Mouse (Mus musculus): ENCODE measurements around the gene Tmem102. TPM values are rescaled to one million over a fixed set of nuclear protein-coding genes. Genes with fewer than 3 reads are reported as not detected.

Tmem102 gene
- total RNA-seq, 2 experiments from 2014 or later, result 0.41 to 0.56 TPM

DNA sequence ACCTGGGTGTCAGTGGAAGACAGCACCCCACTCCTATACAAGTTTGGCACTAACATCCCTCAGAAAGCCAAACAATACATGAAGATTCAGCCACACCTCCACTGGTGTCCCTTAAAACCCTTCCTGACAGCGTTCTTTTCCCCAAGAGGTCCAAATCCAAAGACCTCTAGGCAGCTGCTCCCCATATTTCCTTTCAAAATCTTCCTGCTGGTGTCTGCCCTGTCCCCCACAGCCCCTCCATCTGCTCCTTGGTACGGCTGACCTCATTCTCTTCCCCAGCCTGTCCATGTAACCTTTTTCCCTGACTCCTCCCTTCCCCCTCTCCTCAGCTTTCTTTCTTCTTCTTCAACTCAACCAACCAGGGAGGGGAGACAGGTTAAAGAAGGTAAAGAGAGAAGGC lies 18.0 kb upstream of the Tmem102 start:
- intact Hi-C loops (cut with DNase I), result loop anchor here (5.0 kb wide), 1 partner anchor 44 kb away; no protein-coding TSS in a partner anchor
- DNase-seq, result no peak

DNA sequence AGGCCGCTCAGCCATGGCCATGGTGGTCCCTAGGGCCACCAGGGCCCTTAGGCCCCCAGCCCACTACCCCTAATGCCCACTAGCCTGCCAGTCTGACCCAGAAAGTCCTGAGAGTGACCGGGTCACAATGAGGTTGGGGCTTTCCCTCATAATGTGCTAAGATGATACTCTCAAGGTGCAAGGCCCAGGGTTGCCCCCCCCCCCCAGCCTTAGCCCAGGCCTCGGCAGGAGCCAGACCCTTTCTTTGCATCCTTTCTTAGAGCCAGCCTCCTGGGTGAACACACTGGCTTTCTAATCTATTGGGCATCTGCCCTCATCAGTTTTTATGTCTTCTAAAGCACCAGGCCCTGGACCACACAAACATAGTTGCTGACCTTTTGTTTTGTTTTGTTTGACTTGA lies 16.7 kb upstream of the Tmem102 start, which contains the start of gene Spem1:
TSS of gene Spem1 (minus strand) at position 101 of the 400 bp plus-strand sequence.
- intact Hi-C loops (cut with DNase I), result loop anchor here (5.0 kb wide), 1 partner anchor 45 kb away; no protein-coding TSS in a partner anchor
- DNase-seq, result no peak

DNA sequence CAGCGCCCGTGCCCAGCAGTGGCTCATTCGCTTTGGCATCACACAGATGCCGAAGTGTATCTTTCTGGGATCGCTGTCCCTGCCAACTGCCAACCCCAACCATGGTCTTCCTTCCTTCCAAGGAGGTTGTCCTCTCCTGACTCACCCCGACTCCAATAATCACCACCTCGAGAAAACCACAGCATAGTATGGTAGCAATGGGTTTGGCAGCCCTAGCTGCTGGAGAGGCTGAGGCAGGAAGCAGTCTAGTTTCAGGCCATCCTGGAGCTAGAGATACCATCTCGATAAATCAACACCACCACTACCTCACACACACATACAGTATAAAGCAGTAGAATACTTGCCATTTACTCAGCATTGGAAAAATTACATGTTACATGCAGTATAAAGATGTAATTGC lies 13.4 kb upstream of the Tmem102 start:
- DNase-seq, result no peak
- intact Hi-C loops (cut with DNase I), result no loop called here

DNA sequence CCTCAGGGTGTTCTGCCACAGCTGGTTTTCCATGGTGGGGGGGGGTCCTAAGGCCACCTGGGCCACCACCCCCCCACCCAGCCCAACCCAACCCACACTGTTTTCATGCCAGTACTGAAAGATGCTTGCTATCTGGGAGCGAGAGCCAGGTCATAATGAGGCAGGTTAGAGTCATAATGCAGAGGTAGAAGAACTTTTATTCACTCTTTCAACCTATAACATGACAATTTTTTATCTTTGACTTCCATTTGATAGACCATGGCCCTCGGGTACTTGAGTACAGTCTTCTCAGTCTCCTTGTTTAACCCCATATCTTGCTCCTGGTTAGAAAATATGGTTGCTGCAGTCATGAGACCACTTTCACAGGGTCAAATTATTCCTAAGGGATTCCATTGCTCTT lies 12.9 kb upstream of the Tmem102 start, which contains the start of gene Spem2:
TSS of gene Spem2 (minus strand) at position 101 of the 400 bp plus-strand sequence.
- no peak for DNase-seq
- intact Hi-C loops (cut with DNase I), result no loop called here

DNA sequence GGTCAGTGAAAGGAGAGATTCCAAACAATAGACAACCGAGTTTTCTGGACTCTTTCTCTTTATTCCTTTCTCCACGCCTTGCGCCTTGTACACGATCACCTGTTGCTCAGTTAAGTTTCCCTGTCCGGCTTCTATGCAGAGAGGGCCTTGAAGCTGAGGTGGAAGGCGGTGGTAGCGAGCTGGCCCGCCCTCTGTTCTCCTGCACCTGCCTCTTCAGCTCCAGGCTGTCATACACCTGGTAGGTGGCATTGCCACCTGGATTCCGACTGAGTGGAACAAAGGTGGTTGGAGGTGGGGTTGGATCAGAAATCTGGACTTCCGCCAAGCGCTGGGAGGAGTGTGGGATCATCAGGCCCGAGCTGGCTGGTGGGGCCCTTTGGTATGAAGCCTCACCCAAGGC lies 11.1 kb upstream of the Tmem102 start:
- intact Hi-C loops (cut with DNase I), result no loop called here
- DNase-seq, result no peak

DNA sequence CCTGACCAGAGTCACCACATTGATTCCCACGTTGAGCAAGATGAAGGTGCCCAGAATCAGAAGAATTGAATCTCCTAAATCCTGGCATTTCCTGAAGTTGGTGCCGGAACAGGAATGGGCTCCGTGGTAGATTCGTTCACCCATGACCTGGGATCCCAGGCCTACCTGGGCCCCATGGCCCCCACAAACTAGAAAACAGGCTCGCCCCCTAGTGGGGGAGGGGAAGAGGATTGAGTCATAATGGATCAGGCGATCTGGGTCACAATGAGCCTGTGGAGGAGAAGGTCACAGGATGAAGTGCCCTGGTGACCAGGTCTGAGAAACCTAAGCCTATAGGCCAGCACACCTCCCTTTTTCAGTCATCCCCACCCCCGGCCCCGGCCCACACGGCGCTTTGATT lies 9.7 kb upstream of the Tmem102 start, which contains the start of gene Gm39566:
TSS of gene Gm39566 (minus strand) at position 144 of the 400 bp plus-strand sequence.
- no peak for DNase-seq
- intact Hi-C loops (cut with DNase I), result no loop called here

DNA sequence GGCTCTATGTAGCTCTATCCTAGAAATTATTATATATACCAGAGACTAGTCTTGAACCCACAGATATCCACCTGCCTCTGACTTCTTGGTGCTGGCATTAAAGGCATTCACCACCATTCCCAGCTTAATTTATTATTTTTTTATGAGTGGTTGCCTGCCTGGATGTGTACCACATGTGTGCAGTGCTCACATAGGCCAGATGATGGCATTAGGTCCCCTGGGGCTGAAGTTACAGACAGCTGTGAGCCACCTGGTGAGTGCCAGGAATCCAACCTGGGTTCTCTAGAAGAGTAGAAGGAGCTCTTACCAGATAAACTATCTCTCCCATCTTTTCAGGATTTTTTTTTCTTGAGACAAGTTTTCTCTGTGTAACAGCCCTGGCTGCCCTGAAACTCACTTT lies 4.9 kb upstream of the Tmem102 start:
- intact Hi-C loops (cut with DNase I), result no loop called here
- DNase-seq, result no peak

DNA sequence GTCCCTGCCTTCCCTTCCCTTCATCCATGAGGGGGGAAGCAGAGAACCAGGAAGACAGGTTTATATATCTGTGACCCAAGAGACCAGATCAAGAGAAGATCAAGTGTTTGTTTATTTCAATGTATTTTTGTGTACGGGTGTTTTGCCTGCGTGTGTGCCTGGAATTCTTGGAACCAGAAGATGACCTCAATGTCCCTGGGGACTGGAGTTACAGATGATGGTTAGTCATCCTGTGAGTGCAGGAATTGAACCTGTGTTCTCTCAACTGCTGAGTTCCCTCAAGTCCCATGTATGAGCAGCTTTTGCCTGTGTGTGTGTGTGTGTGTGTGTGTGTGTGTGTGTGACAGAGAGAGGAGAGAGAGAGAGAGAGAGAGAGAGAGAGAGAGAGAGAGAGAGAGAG lies 2.2 kb upstream of the Tmem102 start:
- intact Hi-C loops (cut with DNase I), result no loop called here
- DNase-seq, result no peak

DNA sequence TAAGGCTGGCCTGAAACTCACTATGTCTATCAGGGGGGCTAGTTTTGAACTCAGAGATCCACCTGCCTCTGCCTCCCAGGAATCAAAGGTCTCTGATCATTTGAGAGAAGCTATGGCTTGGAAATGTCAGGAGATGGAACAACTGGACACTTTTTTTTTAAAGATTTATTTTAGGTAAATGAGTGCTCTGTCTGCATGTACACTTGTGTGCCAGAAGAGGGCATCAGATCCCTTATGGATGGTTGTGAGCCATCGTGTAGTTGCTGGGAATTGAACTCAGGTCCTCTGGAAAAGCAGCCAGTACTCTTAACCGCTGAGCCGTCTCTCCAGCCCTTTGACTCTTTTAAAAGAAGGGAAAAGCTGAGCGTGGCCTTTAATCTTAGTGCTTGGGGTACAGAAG lies 954 bp upstream of the Tmem102 start:
- intact Hi-C loops (cut with DNase I), result no loop called here
- DNase-seq, result no peak

DNA sequence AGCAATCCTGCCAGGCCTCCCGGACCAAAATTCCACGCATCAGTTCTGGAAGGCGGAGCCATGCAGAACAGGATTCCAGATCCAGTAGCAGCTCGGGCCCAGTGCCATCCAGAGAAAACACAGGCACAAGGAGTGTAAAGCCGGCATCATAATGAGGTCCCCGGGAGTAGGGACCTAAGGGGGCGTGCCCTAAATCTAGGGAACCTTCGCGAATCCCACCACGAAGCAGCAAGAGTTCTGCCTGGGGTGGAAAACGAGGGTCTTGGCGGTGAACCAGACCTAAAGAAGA lies 828 bp downstream of the Tmem102 start:
- intact Hi-C loops (cut with DNase I), result loop anchor here (5.0 kb wide), 1 partner anchor 122 kb away; the partner anchor contains the start of gene Senp3
- DNase-seq, result peak; percentile 23 to 41

DNA sequence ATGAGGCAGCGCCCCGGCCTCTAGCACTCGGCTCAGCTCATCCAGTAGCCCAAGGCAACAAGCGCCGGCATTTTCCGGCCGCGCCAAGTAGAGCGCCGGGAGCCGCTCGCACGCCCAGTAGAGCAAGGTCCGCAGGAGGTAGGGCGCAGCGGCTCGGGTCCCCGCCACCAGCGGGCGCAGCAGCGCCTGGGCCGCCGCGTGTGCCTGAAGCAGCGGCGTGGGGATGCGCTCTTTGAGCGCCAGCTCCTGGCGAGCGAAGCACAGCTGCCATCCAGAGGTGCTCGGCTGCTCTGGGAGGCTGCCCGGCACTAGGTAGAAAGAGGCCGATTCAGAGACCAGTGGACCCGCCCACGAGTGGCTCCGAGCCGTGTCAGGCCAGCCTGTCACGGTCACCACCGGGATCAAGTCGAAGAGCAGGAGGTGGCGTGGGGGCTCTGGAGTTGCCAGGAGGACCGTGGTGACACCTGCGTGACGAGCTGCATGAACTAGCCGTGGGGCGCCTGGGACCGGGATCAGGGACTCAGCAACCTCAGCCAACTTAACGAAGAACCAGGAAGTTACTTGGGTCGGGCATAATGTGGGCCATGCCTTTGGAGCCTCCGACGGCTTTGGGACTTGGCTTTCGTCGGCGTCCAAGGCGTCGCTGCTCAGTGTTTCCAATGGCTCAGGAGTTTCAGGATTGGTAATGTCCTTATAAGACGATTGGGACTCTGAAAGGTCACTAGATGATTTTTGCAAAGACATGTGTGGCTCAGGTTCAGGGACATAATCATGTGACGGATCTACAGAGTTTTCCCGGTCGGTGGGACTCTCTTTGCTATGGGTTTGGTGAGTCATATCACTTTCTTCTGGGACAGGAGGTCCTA lies 1.4 kb downstream of the Tmem102 start:
- intact Hi-C loops (cut with DNase I), result loop anchor here (2.0 to 5.0 kb wide), 5 partner anchors 31 to 122 kb away; partner anchors contain the start of genes Polr2a and Senp3
- DNase-seq, result peak; percentile 78 to 82

DNA sequence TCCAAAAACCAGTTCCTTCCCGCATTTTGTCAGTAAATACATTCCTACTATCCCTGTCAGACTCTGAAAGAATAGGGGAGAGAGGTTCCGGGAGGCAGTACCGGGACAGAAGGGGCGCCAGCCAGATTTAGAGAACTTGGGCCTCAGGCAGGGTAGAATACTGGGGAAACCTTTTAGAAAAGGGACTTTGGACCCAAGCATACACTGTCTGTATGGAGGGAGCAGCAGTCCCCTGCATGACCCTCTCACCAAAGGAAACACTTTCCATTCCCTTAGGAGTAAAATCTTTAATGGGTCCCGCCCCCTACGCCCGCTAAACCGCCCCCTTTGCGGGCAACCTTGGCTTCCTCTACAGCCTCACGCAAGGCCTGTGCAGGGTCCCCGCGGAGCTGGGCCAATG lies 2.1 kb downstream of the Tmem102 start:
- DNase-seq, result no peak
- intact Hi-C loops (cut with DNase I), result loop anchor here (2.0 to 5.0 kb wide), 5 partner anchors 31 to 121 kb away; partner anchors contain the start of genes Polr2a and Senp3

DNA sequence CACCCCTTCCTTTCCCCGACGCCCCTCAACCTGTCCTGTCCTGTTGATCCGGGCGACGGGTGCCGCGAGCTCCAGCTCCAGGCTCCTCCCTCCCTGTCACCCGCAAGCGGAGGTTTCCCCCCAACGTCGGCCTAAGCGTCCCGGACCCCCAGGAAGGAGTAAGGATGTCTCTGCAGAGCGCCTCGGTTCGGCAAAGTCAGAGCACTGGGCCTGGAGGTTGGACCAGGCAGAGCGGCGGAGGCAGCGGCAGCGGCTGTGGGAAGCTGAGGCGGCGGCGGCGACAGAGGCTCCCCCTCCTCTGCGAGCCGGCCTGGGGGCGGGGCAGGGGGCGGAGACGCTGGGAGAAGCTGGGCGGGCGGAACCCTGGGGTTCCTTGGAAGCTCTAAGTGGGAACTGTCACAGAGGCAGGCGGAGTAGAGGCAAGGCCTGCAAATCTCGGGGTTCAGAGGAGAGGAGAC lies 2.7 kb downstream of the Tmem102 start:
- DNase-seq, result peak; percentile 92
- intact Hi-C loops (cut with DNase I), result loop anchor here (2.0 to 5.0 kb wide), 5 partner anchors 32 to 120 kb away; partner anchors contain the start of genes Polr2a and Senp3

DNA sequence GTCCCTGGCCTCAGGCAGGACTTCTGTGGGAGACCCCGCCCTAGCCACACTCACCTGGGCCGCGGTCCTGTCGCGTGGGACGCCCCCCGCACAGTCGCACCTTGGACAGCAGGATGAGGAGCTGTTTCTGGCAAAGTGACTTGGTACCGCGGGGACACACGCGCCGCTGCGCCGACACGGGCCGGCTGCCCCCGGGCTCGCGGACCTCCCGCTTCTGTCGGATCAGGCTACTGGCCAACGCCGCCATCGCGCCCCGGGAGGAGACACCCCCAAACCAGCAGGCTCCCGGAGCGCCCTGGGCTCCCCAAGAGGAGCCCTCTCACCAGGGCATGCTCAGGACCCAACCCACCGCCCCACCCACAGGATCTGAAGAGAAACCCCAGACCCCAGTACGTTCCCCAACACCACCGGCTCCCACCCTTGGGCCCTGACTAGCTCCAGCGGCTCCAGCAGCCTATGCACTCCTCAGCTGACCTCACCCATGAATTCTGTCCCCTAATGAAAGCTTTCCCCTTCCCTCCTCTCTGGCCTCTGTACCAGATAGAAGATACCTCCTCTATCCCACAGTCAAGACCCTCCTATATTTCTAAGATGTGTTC lies 3.9 kb downstream of the Tmem102 start, which contains the start of gene Fgf11:
TSS of gene Fgf11 (minus strand) at position 479 of the 599 bp plus-strand sequence.
- DNase-seq, result no peak
- intact Hi-C loops (cut with DNase I), result loop anchor here (5.0 kb wide), 1 partner anchor 119 kb away; the partner anchor contains the start of gene Senp3

DNA sequence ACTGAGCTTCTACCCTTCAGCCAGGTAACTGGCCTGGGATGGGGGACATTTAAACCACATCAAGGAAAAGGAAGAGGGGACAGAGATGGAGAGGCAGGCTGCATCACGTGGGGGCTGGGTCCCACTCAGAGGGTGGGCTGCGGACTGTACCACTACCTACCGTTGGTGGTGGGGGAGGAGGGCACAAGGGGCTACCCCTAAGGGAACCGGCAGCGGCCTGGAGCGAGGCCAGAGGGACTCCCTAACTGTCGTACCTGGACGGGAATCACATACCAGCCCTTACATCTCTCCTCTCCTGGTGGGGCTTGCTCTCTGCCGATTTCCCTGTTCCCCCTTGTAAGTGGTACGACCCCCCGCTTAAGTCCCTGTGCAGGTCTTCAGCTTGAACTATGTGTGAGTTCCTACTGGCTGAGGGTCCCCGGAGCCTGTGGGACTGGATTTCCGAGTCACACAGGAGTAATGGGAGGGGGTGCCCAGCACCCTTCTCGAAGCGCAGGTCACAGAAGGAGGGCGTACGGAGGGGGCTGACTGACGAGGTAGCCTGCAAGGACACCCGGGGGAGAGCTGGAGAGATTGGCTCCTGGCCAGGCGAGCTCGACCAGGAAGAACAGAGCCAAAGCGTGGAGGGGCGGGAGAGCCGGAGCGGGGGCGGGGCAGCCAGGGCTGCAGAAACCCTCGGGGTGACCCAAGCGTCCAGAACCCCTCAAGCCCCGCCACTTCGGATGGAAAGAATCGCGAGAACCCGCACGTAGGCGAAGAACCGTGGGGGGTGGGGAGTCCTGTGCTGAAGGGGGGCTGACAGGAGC lies 4.8 kb downstream of the Tmem102 start:
- intact Hi-C loops (cut with DNase I), result loop anchor here (5.0 kb wide), 1 partner anchor 118 kb away; the partner anchor contains the start of gene Senp3
- peak; percentile 47 to 48 for DNase-seq

DNA sequence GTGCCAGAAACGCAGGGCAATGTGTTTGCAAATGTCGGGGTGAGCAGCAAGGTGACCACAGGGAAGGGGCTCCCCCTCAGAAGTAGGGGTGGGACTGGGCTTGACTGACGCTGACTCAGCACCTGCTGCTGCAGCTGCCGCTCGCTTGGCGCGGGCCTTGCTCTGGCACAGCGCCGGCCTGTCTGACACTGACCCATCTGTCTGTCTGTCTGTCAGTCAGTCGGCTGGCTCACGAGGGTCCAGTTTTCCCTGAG lies 5.4 kb downstream of the Tmem102 start:
- intact Hi-C loops (cut with DNase I), result loop anchor here (5.0 kb wide), 1 partner anchor 118 kb away; the partner anchor contains the start of gene Senp3
- DNase-seq, result no peak

DNA sequence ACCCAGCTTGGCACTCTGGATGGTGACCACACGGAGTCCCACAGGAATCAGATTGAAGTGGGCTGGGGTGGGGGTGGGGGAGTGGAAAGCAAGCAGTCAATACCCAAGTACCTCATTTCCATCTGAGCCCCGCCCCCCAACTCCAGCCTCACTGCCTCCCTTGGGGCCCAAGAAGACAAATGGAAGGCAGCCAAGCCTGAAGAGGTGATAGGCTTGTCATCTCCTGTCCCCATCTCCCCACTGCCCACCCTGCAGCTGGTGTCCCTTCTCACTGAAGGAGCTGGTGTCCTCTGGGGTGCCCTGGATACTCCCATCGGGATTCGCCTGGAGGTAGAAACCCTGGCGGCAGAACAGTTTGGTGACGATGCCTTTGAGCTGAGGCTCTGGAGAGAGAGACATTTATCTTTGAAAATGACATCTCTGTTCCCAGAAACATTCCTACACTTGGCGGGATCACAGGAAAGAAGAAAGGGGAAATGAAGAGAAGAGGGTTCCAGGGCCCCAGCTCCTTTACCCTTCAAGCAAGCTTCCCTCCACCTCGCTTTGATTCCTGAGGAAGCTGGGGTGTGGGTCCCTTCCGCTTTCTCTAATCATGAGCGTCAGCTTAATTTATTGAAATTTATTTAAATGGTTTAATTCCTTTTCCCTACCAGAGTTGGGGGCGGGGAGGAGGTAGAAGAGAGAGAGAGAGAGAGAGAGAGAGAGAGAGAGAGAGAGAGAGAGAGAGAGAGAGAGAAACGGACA lies 5.9 kb downstream of the Tmem102 start:
- intact Hi-C loops (cut with DNase I), result loop anchor here (5.0 kb wide), 1 partner anchor 117 kb away; the partner anchor contains the start of gene Senp3
- DNase-seq, result no peak

DNA sequence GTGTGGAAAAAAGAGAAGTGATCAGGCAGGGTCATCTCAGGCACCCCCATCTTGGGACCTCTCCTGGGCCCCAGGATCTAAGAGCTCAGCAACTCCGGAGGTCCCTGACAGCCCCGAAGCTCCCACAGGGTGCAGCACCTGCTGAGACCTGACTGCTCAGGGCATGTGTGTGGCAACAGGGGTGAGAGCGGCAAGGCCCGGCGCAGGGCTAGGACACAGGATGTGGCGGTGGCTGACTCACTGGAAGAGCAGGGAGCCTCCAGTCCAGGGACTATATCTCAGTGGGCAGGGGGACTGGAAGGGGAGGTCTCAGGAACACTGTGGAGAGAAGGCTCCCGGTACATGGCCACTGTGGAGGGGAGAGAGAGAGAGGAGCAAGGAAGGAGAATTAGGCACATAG lies 7.5 kb downstream of the Tmem102 start:
- DNase-seq, result no peak
- intact Hi-C loops (cut with DNase I), result no loop called here

DNA sequence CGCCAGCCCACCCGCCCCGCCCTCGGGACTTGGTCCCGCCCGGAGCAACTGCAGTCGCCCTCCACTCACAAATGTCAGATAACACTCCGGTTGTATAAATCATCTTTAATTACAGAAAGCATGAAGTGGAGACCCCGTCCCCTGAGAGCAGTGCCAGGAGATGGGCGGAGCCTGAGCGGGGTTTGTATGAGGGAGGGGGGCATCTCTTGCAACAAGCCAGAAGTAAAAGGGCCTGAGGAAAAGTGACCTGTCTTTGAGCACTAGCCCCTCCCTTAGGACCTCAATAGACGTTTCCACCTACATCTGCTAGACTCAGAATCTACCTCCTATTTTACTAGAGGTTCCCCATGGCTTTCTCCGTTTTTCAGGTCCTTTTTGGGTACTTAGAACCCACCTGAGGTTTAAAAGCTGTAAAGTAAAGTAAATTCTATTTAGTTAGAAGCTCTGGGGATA lies 9.4 kb downstream of the Tmem102 start:
- intact Hi-C loops (cut with DNase I), result loop anchor here (2.0 kb wide), 1 partner anchor 29 kb away; no protein-coding TSS in a partner anchor
- no peak for DNase-seq
